Mouse (Mus musculus): Measurements from ENCODE around the gene Slc46a2. TPM values are rescaled to one million over a fixed set of nuclear protein-coding genes. Genes with fewer than 3 reads are reported as not detected.

The Slc46a2 gene
- not detected in 2 replicates for polyA plus RNA-seq (2012)

GRCm38 (mm10) chr4:59914608-59915403, at the start of gene Slc46a2:
TSS of gene Slc46a2 (minus strand) at chr4:59915056.
- no peak within 1 kb of the TSS for H3K4me3 ChIP-seq (replicated peaks)
- TF ChIP-seq GATA1 (IDR thresholded peaks at IDR 0.05; ENCODE audit: low read length) = no peak
- no peak for TF ChIP-seq TAL1 (IDR thresholded peaks at IDR 0.05; ENCODE audit: low read length)
- peaks cover 15% of the 10 kb centered on the region for H3K27me3 ChIP-seq (ENCODE audit: control insufficient read depth)

GRCm38 (mm10) chr4:59963405-59964344, 48.8 kb upstream of the Slc46a2 start, which contains the start of gene Mup6:
TSS of gene Mup6 (plus strand) at chr4:59964294.
- TF ChIP-seq GATA1 (IDR thresholded peaks at IDR 0.05; ENCODE audit: low read length) (no peak), TAL1 (IDR thresholded peaks at IDR 0.05; ENCODE audit: low read length) (no peak)
- Histone ChIP-seq H3K4me3 (replicated peaks) (no peak within 1 kb of the TSS), H3K27me3 (ENCODE audit: control insufficient read depth) (no peaks in the 10 kb centered on the region), H3K9me3 (ENCODE audit: control insufficient read depth, low read length) (no peaks in the 10 kb centered on the region), H3K4me1 (ENCODE audit: control insufficient read depth) (no peaks in the 10 kb centered on the region), H3K36me3 (ENCODE audit: control insufficient read depth) (no peaks in the 10 kb centered on the region)

More at GRCm38 (mm10) chr4:59914608-59915403, at the start of gene Slc46a2:
- Histone ChIP-seq H3K36me3 (ENCODE audit: control insufficient read depth) (no peaks in the 10 kb centered on the region), H3K4me1 (ENCODE audit: control insufficient read depth) (no peaks in the 10 kb centered on the region), H3K9me3 (ENCODE audit: control insufficient read depth, low read length) (no peaks in the 10 kb centered on the region)

GRCm38 (mm10) chr4:59960610-59961009, 45.8 kb upstream of the Slc46a2 start, which contains the start of gene Mup4:
TSS of gene Mup4 (minus strand) at chr4:59960710.
- TF ChIP-seq GATA1 (IDR thresholded peaks at IDR 0.05; ENCODE audit: low read length) (no peak), TAL1 (IDR thresholded peaks at IDR 0.05; ENCODE audit: low read length) (no peak)
- no peaks in the 10 kb centered on the region for H3K9me3 ChIP-seq (ENCODE audit: control insufficient read depth, low read length)
- no peaks in the 10 kb centered on the region for H3K4me1 ChIP-seq (ENCODE audit: control insufficient read depth)
- H3K36me3 ChIP-seq (ENCODE audit: control insufficient read depth) = no peaks in the 10 kb centered on the region
- no peak within 1 kb of the TSS for H3K4me3 ChIP-seq (replicated peaks)
- no peaks in the 10 kb centered on the region for H3K27me3 ChIP-seq (ENCODE audit: control insufficient read depth)

GRCm38 (mm10) chr4:59937543-59937942, 22.7 kb upstream of the Slc46a2 start:
- H3K9me3 ChIP-seq (ENCODE audit: control insufficient read depth, low read length) = no peaks in the 10 kb centered on the region
- H3K4me3 ChIP-seq (replicated peaks) = no peak overlapping the region
- H3K27me3 ChIP-seq (ENCODE audit: control insufficient read depth) = no peaks in the 10 kb centered on the region
- no peak for TF ChIP-seq TAL1 (IDR thresholded peaks at IDR 0.05; ENCODE audit: low read length)
- TF ChIP-seq GATA1 (IDR thresholded peaks at IDR 0.05; ENCODE audit: low read length) = no peak
- H3K4me1 ChIP-seq (ENCODE audit: control insufficient read depth) = no peaks in the 10 kb centered on the region
- no peaks in the 10 kb centered on the region for H3K36me3 ChIP-seq (ENCODE audit: control insufficient read depth)

- Histone ChIP-seq H3K36me3 (ENCODE audit: control insufficient read depth) (no peaks in the 10 kb centered on the region), H3K27me3 (ENCODE audit: control insufficient read depth) (no peaks in the 10 kb centered on the region), H3K4me1 (ENCODE audit: control insufficient read depth) (no peaks in the 10 kb centered on the region), H3K4me3 (replicated peaks) (no peak overlapping the region), H3K9me3 (ENCODE audit: control insufficient read depth, low read length) (no peaks in the 10 kb centered on the region)
- no peak for TF ChIP-seq GATA1 (IDR thresholded peaks at IDR 0.05; ENCODE audit: low read length)
These were observed 17.8 kb upstream of the Slc46a2 start for GRCm38 (mm10) chr4:59932505-59933281.

GRCm38 (mm10) chr4:59928347-59928746, 13.5 kb upstream of the Slc46a2 start:
- Histone ChIP-seq H3K4me1 (ENCODE audit: control insufficient read depth) (no peaks in the 10 kb centered on the region), H3K4me3 (replicated peaks) (no peak overlapping the region), H3K27me3 (ENCODE audit: control insufficient read depth) (no peaks in the 10 kb centered on the region), H3K36me3 (ENCODE audit: control insufficient read depth) (no peaks in the 10 kb centered on the region), H3K9me3 (ENCODE audit: control insufficient read depth, low read length) (no peaks in the 10 kb centered on the region)
- TF ChIP-seq TAL1 (IDR thresholded peaks at IDR 0.05; ENCODE audit: low read length) = no peak
- TF ChIP-seq GATA1 (IDR thresholded peaks at IDR 0.05; ENCODE audit: low read length) = no peak

- Histone ChIP-seq H3K36me3 (ENCODE audit: control insufficient read depth) (no peaks in the 10 kb centered on the region), H3K27me3 (ENCODE audit: control insufficient read depth) (no peaks in the 10 kb centered on the region), H3K4me1 (ENCODE audit: control insufficient read depth) (no peaks in the 10 kb centered on the region), H3K4me3 (replicated peaks) (no peak overlapping the region), H3K9me3 (ENCODE audit: control insufficient read depth, low read length) (no peaks in the 10 kb centered on the region)
- TF ChIP-seq GATA1 (IDR thresholded peaks at IDR 0.05; ENCODE audit: low read length) (no peak), TAL1 (IDR thresholded peaks at IDR 0.05; ENCODE audit: low read length) (no peak)
These were observed 12.8 kb upstream of the Slc46a2 start for GRCm38 (mm10) chr4:59927666-59928065.

- no peak overlapping the region for H3K4me3 ChIP-seq (replicated peaks)
- H3K9me3 ChIP-seq (ENCODE audit: control insufficient read depth, low read length) = no peaks in the 10 kb centered on the region
- TF ChIP-seq TAL1 (IDR thresholded peaks at IDR 0.05; ENCODE audit: low read length) = no peak
- H3K27me3 ChIP-seq (ENCODE audit: control insufficient read depth) = no peaks in the 10 kb centered on the region
- no peaks in the 10 kb centered on the region for H3K36me3 ChIP-seq (ENCODE audit: control insufficient read depth)
- no peaks in the 10 kb centered on the region for H3K4me1 ChIP-seq (ENCODE audit: control insufficient read depth)
These were observed 10.2 kb upstream of the Slc46a2 start for GRCm38 (mm10) chr4:59925082-59925481.

Data from erythroblast, embryonic 14.5 days (primary cell).